Mouse (Mus musculus): ENCODE results near the gene Primpol.

The Primpol gene

GRCm38 (mm10) chr8:46551615-46552440 is 65.2 kb downstream of the Primpol start, which contains the start of gene Cenpu:
Gene Cenpu, plus strand, starts transcription at chr8:46552028.
- peak; percentile 99 for DNase-seq

- no peak for DNase-seq
Observed at GRCm38 (mm10) chr8:46551029-46551428, 66.0 kb downstream of the Primpol start.

GRCm38 (mm10) chr8:46550058-46550457 is 67.0 kb downstream of the Primpol start:
- no peak for DNase-seq

GRCm38 (mm10) chr8:46547245-46547644 is 69.8 kb downstream of the Primpol start:
- no peak for DNase-seq

- no peak for DNase-seq
Observed at GRCm38 (mm10) chr8:46546431-46547176, 70.4 kb downstream of the Primpol start.

GRCm38 (mm10) chr8:46545854-46546253 is 71.2 kb downstream of the Primpol start:
- no peak for DNase-seq

- DNase-seq = no peak
Observed at GRCm38 (mm10) chr8:46543662-46544061, 73.3 kb downstream of the Primpol start.

- peak; percentile 44 for DNase-seq
Observed at GRCm38 (mm10) chr8:46543191-46543590, 73.8 kb downstream of the Primpol start.

GRCm38 (mm10) chr8:46539701-46540100 is 77.3 kb downstream of the Primpol start:
- no peak for DNase-seq

GRCm38 (mm10) chr8:46533926-46534325 is 83.1 kb downstream of the Primpol start:
- no peak for DNase-seq

- no peak for DNase-seq
Observed at GRCm38 (mm10) chr8:46530541-46530940, 86.5 kb downstream of the Primpol start.

GRCm38 (mm10) chr8:46529508-46529907 is 87.5 kb downstream of the Primpol start:
- DNase-seq = no peak

GRCm38 (mm10) chr8:46526821-46527220 is 90.2 kb downstream of the Primpol start:
- DNase-seq = no peak

- no peak for DNase-seq
Observed at GRCm38 (mm10) chr8:46526098-46526497, 90.9 kb downstream of the Primpol start.

All from thymus, postnatal 4 days (tissue).